Mouse (Mus musculus) embryonic facial prominence, embryonic 13.5 days (tissue): ENCODE data around the gene Cox20. TPM values are rescaled to one million over a fixed set of nuclear protein-coding genes. Genes with fewer than 3 reads are reported as not detected.
A peak's percentile ranks its signal among the peaks of the same experiment; 100 is the strongest.
"Not testable (repeated sequence)": the region's sequence is repeated elsewhere in the genome, so short reads cannot be mapped to it uniquely, and the experiment has no call there.

ENCODE experiments used
- ATAC-seq: fragments of 200-750 bp; cut with Nextera tagmentation; 2 replicates; pipeline ENCODE4 v1.8.0; 2017; ENCODE audit warnings: low read depth; ENCODE audit not compliant: insufficient number of reproducible peaks, insufficient read depth, low FRiP score, low TSS enrichment
- H3K27ac ChIP-seq: fragments of 300-500 bp; sonication (generic); 2 replicates; pipeline ENCODE4 v1.5.1; 2015; ENCODE audit warnings: moderate library complexity, mild to moderate bottlenecking, inconsistent platforms
- H3K27me3 ChIP-seq: fragments of 300-500 bp; sonication (generic); 2 replicates; pipeline ENCODE4 v1.6.1; 2015; ENCODE audit warnings: mild to moderate bottlenecking, inconsistent platforms
- H3K36me3 ChIP-seq: fragments of 300-500 bp; sonication (generic); 2 replicates; pipeline ENCODE4 v1.6.1; 2015; ENCODE audit warnings: mild to moderate bottlenecking, inconsistent platforms
- H3K4me1 ChIP-seq: fragments of 300-500 bp; sonication (generic); 2 replicates; pipeline ENCODE4 v1.6.1; 2015; ENCODE audit warnings: inconsistent platforms
- H3K4me2 ChIP-seq: fragments of 300-500 bp; sonication (generic); 2 replicates; pipeline ENCODE4 v1.6.1; 2015; ENCODE audit warnings: moderate library complexity, mild to moderate bottlenecking, inconsistent platforms
- H3K4me3 ChIP-seq: fragments of 300-500 bp; sonication (generic); 2 replicates; pipeline ENCODE4 v1.5.1; 2015; ENCODE audit warnings: mild to moderate bottlenecking, inconsistent platforms
- H3K9ac ChIP-seq: fragments of 300-500 bp; sonication (generic); 2 replicates; pipeline ENCODE4 v1.6.1; 2015; ENCODE audit warnings: mild to moderate bottlenecking, inconsistent platforms
- H3K9me3 ChIP-seq: fragments of 300-500 bp; sonication (generic); 2 replicates; pipeline ENCODE4 v1.6.1; 2016; ENCODE audit warnings: inconsistent platforms
- WGBS: fragments of 180-500 bp; shearing (Covaris S2); methylation state at CpG from one replicate; pipeline ENCODE4 v1.1.7; 2015; ENCODE audit warnings: mixed read lengths; 5-methylcytosine and 5-hydroxymethylcytosine counted together
- polyA plus RNA-seq: library from polyadenylated mRNA; unstranded; fragments of >200 nt; fragmentation: Nextera tagmentation; extraction: Ambion mirVana; gene quantifications from 2 replicates; pipeline ENCODE4 v1.2.1, GENCODE M21; 2015

Gene Cox20
- polyA plus RNA-seq, 1 experiment from 2014 or later: 167 TPM

GRCm38 (mm10) chr1:178338318-178338641 lies 19.4 kb downstream of the Cox20 start:
- WGBS: 4% methylated on average over 6 of the region's 6 CpGs
- Histone ChIP-seq H3K27me3 (no peaks in the 10 kb centered on the region), H3K4me3 (peak overlapping the region; percentile 100), H3K4me2 (peak overlapping the region; percentile 71), H3K27ac (peak overlapping the region; percentile 100), H3K4me1 (peaks cover 10% of the 10 kb centered on the region), H3K9ac (peak overlapping the region; percentile 100), H3K9me3 (no peaks in the 10 kb centered on the region), H3K36me3 (peaks cover 18% of the 10 kb centered on the region)
- ATAC-seq: no peak

- Histone ChIP-seq H3K9ac (no peak overlapping the region), H3K36me3 (peaks cover 1% of the 10 kb centered on the region; the same call in 1 of the 2 replicates), H3K4me2 (no peak overlapping the region), H3K27me3 (no peaks in the 10 kb centered on the region), H3K4me3 (no peak overlapping the region), H3K9me3 (no peaks in the 10 kb centered on the region), H3K4me1 (no peaks in the 10 kb centered on the region), H3K27ac (no peak overlapping the region)
- 87% methylated on average over 2 of the region's 2 CpGs for WGBS
- no peak for ATAC-seq
Observed at GRCm38 (mm10) chr1:178340213-178340612, 21.3 kb downstream of the Cox20 start.

- Histone ChIP-seq H3K4me3 (no peak overlapping the region), H3K4me2 (no peak overlapping the region), H3K27ac (no peak overlapping the region), H3K9me3 (no peaks in the 10 kb centered on the region), H3K4me1 (no peaks in the 10 kb centered on the region), H3K9ac (no peak overlapping the region), H3K36me3 (no peaks in the 10 kb centered on the region), H3K27me3 (no peaks in the 10 kb centered on the region)
- no peak for ATAC-seq
- 81% methylated on average over 3 of the region's 3 CpGs for WGBS
Observed at GRCm38 (mm10) chr1:178341435-178341834, 22.5 kb downstream of the Cox20 start.

DNA sequence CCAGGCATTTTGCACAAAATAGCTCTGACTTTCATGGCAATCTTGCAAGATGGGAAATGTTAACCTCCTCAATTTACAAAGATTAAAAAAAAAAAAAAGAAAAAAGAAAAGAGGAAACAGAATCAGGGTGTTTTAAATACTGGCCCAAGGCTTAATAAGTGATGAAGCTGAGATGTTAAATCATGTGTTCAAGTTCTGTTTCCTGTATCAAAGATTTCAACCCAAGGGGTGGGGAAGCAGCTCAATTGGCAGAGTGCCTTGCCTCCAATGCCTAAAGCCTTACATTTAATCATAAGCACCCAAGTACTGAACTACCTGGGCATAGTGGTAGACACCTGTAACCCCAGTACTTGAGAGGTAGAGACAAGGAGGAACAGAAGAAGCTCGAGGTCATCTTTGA lies 23.1 kb downstream of the Cox20 start:
- WGBS: 68% methylated on average over 1 of the region's 1 CpGs
- Histone ChIP-seq H3K36me3 (no peaks in the 10 kb centered on the region), H3K4me3 (no peak overlapping the region), H3K27me3 (no peaks in the 10 kb centered on the region), H3K9ac (no peak overlapping the region), H3K27ac (no peak overlapping the region), H3K4me2 (no peak overlapping the region), H3K9me3 (no peaks in the 10 kb centered on the region), H3K4me1 (no peaks in the 10 kb centered on the region)
- no peak for ATAC-seq

DNA sequence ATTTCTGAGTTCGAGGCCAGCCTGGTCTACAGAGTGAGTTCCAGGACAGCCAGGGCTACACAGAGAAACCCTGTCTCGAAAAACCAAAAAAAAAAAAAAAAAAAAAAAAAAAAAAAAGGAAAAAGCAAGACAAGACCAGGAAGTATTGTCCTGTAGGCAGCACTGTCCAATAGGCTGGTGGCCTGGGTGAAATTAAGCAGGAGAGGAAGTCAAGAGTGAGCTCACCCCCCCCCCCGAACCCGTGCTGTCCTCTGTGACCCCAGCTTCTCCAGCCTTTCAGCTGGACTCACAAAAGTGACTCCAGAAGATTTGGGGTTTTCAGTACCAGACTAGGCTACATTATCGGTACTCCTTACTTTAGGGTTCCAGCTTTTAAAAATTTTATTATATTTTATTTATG lies 23.7 kb downstream of the Cox20 start:
- Histone ChIP-seq H3K27ac (no peak overlapping the region), H3K4me2 (no peak overlapping the region), H3K9me3 (no peaks in the 10 kb centered on the region), H3K27me3 (no peaks in the 10 kb centered on the region), H3K9ac (no peak overlapping the region), H3K36me3 (no peaks in the 10 kb centered on the region), H3K4me3 (no peak overlapping the region), H3K4me1 (no peaks in the 10 kb centered on the region)
- ATAC-seq: no peak
- WGBS: 68% methylated on average over 5 of the region's 5 CpGs

DNA sequence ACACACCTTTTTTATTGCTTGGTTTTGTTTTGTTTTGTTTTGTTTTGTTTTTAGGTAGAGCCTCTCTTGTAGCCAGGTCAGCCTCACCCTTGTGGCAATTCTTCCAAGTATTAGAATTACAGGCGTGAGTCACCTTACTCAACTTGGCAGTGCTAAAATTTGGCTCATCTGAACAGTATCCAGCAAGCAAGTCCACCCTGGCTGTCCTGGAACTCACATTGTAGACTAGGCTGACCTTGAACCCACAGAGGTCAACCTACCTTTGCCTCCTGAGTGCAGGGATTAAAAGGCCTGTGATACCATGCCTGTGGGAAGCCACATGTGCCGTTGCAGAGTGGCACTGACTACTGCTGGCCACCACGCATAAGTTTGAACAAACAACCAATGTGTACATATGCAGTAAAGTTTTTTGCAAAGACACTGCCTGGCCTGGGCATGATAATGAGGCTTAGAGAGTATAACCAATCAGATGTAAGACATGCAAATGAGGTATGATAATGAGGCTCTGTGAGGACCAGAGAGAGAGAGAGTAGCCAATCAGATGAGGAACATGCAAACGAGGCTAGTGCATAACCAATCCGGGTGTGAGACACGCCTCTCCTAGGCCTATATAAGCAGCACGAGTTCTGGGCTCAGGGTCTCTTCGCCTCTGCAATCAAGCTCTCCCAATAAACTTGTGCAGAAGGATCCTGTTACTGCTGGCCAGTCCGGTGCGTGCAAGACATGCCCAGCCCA lies 25.3 kb downstream of the Cox20 start:
- not testable (repeated sequence) for H3K4me1 ChIP-seq, H3K4me2 ChIP-seq, H3K36me3 ChIP-seq, H3K9ac ChIP-seq, ATAC-seq, H3K27me3 ChIP-seq, H3K27ac ChIP-seq, H3K4me3 ChIP-seq, H3K9me3 ChIP-seq
- WGBS: 88% methylated on average over 10 of the region's 10 CpGs

GRCm38 (mm10) chr1:178350792-178351191 lies 31.9 kb downstream of the Cox20 start:
- Histone ChIP-seq H3K4me2 (no peak overlapping the region), H3K4me1 (no peaks in the 10 kb centered on the region; the same call in 1 of the 2 replicates), H3K27me3 (no peaks in the 10 kb centered on the region), H3K9ac (no peak overlapping the region), H3K36me3 (no peaks in the 10 kb centered on the region), H3K4me3 (no peak overlapping the region), H3K27ac (no peak overlapping the region), H3K9me3 (no peaks in the 10 kb centered on the region)
- no peak for ATAC-seq
- 92% methylated on average over 2 of the region's 2 CpGs for WGBS

DNA sequence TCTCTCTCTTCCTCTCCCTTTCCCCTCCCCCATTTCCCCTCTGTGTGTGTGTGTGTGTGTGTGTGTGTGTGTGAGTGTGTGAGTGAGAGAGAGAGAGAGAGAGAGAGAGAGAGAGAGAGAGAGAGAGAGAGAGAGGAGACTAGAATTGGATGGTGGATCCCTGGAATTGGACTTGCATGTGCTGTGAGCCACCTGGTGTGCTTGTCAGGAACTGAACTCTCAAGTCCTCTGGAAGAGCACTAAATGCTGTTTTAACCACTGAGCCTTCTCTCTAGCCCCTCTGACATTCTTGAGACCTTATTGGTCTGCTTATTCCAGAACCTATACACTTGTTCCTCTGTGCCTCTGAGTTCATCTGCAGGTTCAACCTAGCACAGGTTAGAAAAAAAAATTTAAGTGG lies 32.7 kb downstream of the Cox20 start:
- Histone ChIP-seq H3K27ac (no peak overlapping the region), H3K36me3 (no peaks in the 10 kb centered on the region), H3K9ac (no peak overlapping the region), H3K9me3 (no peaks in the 10 kb centered on the region), H3K4me2 (no peak overlapping the region), H3K27me3 (no peaks in the 10 kb centered on the region), H3K4me3 (no peak overlapping the region), H3K4me1 (no peaks in the 10 kb centered on the region; the same call in 1 of the 2 replicates)
- ATAC-seq: no peak

DNA sequence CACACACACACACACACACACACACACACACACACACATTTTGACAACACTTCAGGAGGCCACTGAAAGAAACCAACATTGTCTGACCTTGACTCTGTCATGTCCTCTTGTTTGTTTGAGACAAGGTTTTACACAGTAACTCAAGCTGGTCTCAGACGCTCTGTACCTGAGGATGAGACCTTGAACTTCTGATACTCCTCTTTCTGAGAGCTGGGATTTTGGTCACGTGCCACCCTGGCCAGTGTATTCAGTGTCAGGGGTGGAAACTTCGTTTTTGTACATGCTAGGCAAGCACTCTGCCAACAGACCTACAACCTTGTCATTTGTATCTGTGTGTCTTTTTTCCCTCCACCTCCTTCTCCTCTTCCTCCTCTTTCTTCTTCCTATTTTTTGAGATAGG lies 35.6 kb downstream of the Cox20 start:
- WGBS: 58% methylated on average over 3 of the region's 3 CpGs
- no peak for ATAC-seq
- Histone ChIP-seq H3K4me2 (no peak overlapping the region), H3K9ac (no peak overlapping the region), H3K27me3 (no peaks in the 10 kb centered on the region), H3K4me3 (no peak overlapping the region), H3K9me3 (no peaks in the 10 kb centered on the region), H3K36me3 (no peaks in the 10 kb centered on the region), H3K4me1 (peaks cover 5% of the 10 kb centered on the region; the same call in 1 of the 2 replicates), H3K27ac (no peak overlapping the region)

DNA sequence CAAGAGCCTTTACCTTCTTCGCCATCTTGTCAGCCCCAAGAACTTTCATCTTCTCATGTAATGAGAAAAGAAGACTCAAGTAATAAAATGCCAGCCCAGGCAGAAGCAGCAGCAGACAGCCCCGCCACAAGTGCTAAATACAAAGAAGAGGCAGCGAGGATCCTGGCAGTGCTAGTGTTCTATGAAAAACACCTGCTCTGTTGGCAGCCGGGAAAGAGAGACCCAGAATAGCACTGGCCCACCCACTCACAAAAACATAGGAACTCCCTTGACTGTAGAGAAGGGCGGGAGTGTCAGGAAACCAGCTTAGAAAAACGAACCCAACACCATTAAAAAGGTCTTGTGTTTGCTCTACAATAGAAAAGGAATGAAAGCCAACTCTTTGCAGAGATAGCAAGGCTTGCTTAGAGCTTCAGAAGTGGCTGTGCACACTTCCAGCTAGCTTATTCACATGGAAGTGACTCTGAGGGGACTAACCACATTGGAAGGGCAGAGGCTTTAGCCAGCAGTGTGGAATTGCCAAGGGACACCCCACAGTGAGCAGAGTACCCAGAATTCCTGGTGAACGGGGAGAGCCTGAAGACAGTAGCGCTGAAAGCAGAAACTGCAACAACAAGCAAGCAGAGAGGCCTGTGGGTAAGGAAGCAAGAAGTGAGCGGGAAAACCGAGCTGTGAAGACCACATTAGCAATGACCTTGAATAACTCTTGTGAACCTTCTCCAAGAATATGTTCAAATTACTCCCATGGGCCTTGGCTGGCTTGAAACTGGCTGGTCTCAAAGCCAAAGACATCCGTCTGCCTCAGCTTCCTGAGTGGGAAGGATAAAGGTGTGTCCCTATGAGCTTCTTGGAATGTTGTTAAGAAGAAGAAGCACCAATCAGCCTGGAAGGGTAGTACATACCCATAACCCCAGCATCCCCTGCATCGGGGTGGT lies 39.1 kb downstream of the Cox20 start:
- no peak for ATAC-seq
- peaks cover 5% of the 10 kb centered on the region; the same call in 1 of the 2 replicates for H3K4me1 ChIP-seq
- H3K27me3 ChIP-seq: no peaks in the 10 kb centered on the region
- H3K36me3 ChIP-seq: no peaks in the 10 kb centered on the region
- H3K4me2 ChIP-seq: no peak overlapping the region
- H3K9me3 ChIP-seq: no peaks in the 10 kb centered on the region
- 62% methylated on average over 12 of the region's 12 CpGs for WGBS
- H3K27ac ChIP-seq: no peak overlapping the region
- H3K4me3 ChIP-seq: no peak overlapping the region
- H3K9ac ChIP-seq: no peak overlapping the region

GRCm38 (mm10) chr1:178360264-178360663 lies 41.3 kb downstream of the Cox20 start:
- H3K27ac ChIP-seq: no peak overlapping the region
- H3K36me3 ChIP-seq: no peaks in the 10 kb centered on the region
- no peaks in the 10 kb centered on the region for H3K9me3 ChIP-seq
- no peak overlapping the region for H3K4me2 ChIP-seq
- WGBS: 82% methylated on average over 11 of the region's 11 CpGs
- H3K4me3 ChIP-seq: no peak overlapping the region
- H3K9ac ChIP-seq: no peak overlapping the region
- H3K27me3 ChIP-seq: no peaks in the 10 kb centered on the region
- H3K4me1 ChIP-seq: peaks cover 5% of the 10 kb centered on the region; the same call in 1 of the 2 replicates
- ATAC-seq: no peak

GRCm38 (mm10) chr1:178360702-178361101 lies 41.8 kb downstream of the Cox20 start:
- Histone ChIP-seq H3K27me3 (no peaks in the 10 kb centered on the region), H3K4me1 (peaks cover 5% of the 10 kb centered on the region; the same call in 1 of the 2 replicates), H3K4me2 (no peak overlapping the region), H3K27ac (no peak overlapping the region), H3K4me3 (no peak overlapping the region), H3K36me3 (no peaks in the 10 kb centered on the region), H3K9ac (no peak overlapping the region), H3K9me3 (no peaks in the 10 kb centered on the region)
- 75% methylated on average over 2 of the region's 2 CpGs for whole genome bisulfite sequencing
- no peak for ATAC-seq
